Mouse (Mus musculus) liver, embryonic 18 days (tissue): ENCODE measurements around the gene Rnf212b. TPM values are rescaled to one million over a fixed set of nuclear protein-coding genes. Genes with fewer than 3 reads are reported as not detected.

Experiments
- polyA plus RNA-seq: library from polyadenylated mRNA; depleted of rRNA; stranded (reverse); fragments of >200 nt; gene quantifications from 2 replicates; pipeline ENCODE4 v1.2.3, GENCODE M21; 2012; rRNA removed

Rnf212b gene
- polyA plus RNA-seq, result not detected in 2 replicates

DNA sequence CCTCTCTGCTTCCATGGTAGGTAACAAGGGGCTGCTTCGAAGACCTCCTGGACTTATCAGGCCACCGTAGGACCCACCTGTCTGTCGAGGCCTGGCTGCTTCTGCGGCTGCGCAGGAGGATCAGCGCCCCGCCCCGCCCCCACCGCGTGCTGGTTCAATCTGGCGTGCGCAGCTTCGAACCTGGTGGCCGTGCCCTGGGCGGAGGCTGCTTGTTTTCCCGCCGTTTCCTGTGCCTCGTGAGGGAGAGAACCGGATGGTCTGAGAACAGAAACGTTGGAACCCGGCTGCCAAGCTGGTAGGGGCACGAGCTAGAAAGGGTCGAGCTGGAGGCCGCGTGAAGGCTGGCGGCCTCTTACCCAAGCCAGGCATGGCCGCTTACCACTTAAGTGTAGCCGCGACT lies at the start of gene Rnf212b:
Rnf212b (plus strand) TSS at position 151 of the 400 bp plus-strand sequence.

DNA sequence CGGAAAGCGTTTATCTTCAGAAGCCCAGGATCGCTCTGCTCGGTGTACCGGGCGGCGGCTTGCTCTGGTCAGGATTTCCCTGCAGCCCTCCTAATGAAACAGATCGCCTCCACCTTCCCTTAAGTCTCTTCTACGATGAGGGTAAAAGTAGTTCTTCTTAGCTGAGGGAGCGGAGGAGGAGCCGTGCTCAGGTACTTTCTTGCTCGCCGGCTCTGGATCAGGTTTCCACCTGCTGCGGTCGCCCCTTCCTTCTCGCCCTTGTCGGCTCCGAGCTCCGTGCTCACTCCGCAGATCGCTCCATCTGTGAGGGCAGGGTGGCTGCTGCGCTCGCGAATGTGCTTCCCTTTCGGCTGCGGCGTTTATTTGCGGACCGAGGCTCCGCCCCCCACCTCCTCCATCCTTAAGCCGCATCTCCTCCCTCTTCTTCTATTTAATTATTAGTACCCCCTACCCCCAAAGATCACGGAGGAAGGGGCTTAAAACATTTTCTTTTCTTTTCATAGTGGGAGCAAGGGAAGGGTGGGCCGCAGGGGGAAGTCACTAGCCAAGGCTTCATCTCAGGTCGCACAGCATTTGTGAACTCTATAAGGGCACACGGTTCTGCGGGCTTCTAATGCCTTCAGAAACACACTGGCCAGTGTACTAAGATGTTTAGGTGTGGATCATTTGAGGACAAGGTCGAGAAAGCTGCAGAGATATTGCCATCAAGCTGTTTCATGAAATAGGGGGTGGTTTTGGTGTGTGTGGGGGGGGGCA lies 32.2 kb upstream of the Rnf212b start, which contains the start of gene Slc7a8:
Slc7a8 (minus strand) TSS at position 337 of the 756 bp plus-strand sequence.

DNA sequence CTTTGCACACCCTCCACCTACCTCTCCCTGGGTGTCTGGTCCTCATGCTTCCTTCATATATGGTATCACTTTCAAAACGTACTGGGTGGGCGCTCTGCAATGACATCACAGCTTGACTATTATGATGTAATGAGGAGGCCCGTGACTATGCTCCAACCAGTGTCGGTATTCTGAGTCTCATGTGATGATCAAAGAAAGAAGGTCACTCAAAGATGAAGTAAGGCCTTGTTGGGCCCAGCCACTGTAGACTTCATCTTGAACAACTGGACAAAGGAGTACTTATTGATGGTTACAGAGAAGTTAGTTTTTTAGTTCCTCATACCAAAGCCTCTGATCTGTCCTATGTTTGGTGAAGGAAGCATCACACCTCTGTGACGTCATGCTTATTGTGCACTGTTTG lies 56.9 kb downstream of the Rnf212b start, which contains the start of gene Homez:
Homez (minus strand) TSS at position 101 of the 400 bp plus-strand sequence.

DNA sequence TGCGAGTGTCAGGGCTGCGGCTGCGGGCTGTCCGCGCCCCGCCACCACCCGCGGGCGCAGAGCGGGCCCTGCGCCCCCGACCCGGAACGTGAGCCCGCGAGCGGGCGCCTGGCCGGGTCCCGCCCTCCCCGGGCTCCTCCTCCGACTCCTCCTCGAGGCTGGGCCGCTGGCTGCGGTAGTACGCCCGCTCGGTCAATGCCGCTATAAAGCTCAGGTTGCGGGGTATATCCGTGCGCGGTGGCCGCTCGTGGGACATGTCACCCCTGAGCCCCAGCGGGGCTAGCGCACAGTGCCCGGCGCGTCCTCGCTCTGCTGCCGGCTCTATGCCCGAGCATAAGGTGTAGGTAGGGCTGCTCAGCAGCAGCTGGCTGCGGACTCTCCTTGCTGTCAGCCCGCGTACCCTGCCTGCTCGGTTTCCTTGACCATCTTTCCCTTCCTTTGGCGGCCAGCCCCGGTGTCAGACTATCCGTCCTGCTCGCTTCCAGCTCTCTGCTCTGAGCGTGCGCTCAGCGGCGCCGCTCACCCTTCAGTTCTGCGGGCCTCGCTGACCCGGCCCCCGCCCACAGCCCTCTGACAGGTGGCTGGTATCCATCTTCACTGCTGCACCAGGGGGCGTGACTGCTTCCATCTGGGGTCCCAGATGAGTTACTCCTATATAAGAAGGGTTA lies 63.2 kb downstream of the Rnf212b start, which contains the start of gene Ppp1r3e:
Ppp1r3e (minus strand) TSS at position 503 of the 668 bp plus-strand sequence.

DNA sequence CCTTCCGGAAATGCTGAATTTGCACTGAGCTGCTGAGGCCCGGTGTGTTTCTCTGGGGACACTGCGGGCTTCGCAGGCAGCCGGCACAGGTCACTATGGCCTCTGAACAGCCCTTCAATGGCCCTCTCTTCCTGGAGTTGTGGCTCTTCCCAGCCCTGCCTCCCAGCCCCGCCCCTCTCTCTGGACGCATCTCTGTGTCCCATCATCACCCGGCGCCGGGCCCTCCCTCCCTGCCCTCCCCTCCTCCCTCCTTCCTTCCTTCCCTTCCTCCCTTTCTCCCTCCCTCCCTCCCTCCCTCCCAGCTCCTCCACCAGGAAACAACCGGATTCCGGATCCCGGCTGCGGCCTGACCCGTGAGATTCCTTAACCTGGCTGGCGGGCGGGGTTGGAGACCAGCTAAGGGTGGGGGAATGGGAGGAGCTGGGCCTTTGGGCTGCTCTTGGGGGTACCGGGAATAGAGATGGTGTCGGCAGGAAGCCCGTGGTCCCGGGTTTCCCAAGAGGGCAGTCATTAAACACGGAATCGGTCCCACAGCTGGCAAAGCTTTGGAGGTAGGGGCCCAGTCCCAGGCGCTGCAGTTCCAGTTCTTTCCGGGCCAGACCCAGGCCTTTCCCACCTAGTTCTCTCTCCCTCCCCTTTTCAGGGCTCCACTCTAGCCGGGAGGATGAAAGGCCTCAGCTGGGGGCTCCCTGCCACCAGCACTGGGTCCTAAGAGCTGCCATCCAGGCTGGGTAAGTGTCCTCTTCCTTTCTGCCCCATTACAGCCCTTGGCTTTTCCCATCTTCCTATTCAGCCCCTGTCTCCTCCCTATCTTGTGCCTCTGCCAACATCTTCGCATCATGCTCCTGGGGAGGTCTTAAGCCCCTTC lies 69.4 kb downstream of the Rnf212b start, which contains the start of the genes Bcl2l2 and Gm20521:
Bcl2l2 (plus strand) TSS at position 224 of the 868 bp plus-strand sequence.
Gm20521 (plus strand) TSS at position 288 of the 868 bp plus-strand sequence.

DNA sequence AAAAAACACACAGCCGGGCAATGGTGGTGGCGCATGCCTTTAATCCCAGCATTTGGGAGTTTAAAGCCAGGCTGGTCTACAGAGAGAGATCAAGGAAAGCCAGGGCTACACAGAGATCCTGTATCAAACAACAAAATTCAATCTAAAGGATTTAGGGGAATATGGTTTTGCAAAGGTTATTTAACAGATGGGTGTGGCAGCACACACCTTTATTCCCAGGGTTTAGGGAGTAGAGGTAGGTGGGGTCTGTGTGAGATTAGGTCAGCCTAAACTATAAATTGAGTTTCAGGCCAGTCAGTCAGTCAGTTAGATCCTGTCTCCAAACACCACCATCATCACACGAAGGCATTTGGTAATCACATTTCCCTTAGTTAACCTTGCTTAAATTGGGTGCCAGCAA lies 78.3 kb downstream of the Rnf212b start, which contains the start of gene Pabpn1:
Pabpn1 (plus strand) TSS at position 301 of the 400 bp plus-strand sequence.

Other genes with a start within 250 kb of the Rnf212b start
- gene Ajuba, start 236.6 kb upstream of the Rnf212b start, polyA plus RNA-seq, result 6.1 and 6.2 TPM in 2 replicates
- gene 4931414P19Rik, start 208.1 kb upstream of the Rnf212b start, polyA plus RNA-seq, result 4.4 and 4.9 TPM in 2 replicates
- gene Psmb5, start 196.1 kb upstream of the Rnf212b start, polyA plus RNA-seq, result 93.3 and 100 TPM in 2 replicates
- not detected in 2 replicates for gene Psmb11, start 192.7 kb upstream of the Rnf212b start, polyA plus RNA-seq
- not detected in 2 replicates for gene Gm17606, start 173.2 kb upstream of the Rnf212b start, polyA plus RNA-seq
- 0.96 and 1.1 TPM in 2 replicates for gene Cdh24, start 172.8 kb upstream of the Rnf212b start, polyA plus RNA-seq
- gene 1700123O20Rik, start 127.9 kb upstream of the Rnf212b start, polyA plus RNA-seq, result 41.4 and 42.6 TPM in 2 replicates
- gene Acin1, start 127.2 kb upstream of the Rnf212b start, polyA plus RNA-seq, result 46.0 and 56.8 TPM in 2 replicates
- 0.05 and 0.06 TPM in 2 replicates for gene Gm29776, start 115.3 kb upstream of the Rnf212b start, polyA plus RNA-seq
- gene Cebpe, start 102.0 kb upstream of the Rnf212b start, polyA plus RNA-seq, result 25.7 and 34.3 TPM in 2 replicates
- gene Slc7a8, start 32.2 kb upstream of the Rnf212b start, polyA plus RNA-seq, result 4.7 and 5.1 TPM in 2 replicates
- 1.5 and 2.1 TPM in 2 replicates for gene Homez, start 56.8 kb downstream of the Rnf212b start, polyA plus RNA-seq
- gene Ppp1r3e, start 63.4 kb downstream of the Rnf212b start, polyA plus RNA-seq, result 1.9 and 2.0 TPM in 2 replicates
- gene Bcl2l2, start 69.2 kb downstream of the Rnf212b start, polyA plus RNA-seq, result 8.9 and 9.0 TPM in 2 replicates
- 0.07 and 0.12 TPM in 2 replicates for gene Gm20521, start 69.3 kb downstream of the Rnf212b start, polyA plus RNA-seq
- gene Pabpn1, start 78.4 kb downstream of the Rnf212b start, polyA plus RNA-seq, result 101 and 125 TPM in 2 replicates
- gene Slc22a17, start 99.0 kb downstream of the Rnf212b start, polyA plus RNA-seq, result 4.2 and 5.5 TPM in 2 replicates
- 0.38 and 0.47 TPM in 2 replicates for gene Efs, start 112.0 kb downstream of the Rnf212b start, polyA plus RNA-seq
- gene Il25, start 118.6 kb downstream of the Rnf212b start, polyA plus RNA-seq, result not detected in 2 replicates
- gene Cmtm5, start 122.1 kb downstream of the Rnf212b start, polyA plus RNA-seq, result 0.04 TPM in 1 of 2 replicates, not detected in the other
- 0.05 and 0.14 TPM in 2 replicates for gene Myh6, start 152.8 kb downstream of the Rnf212b start, polyA plus RNA-seq
- not detected in 2 replicates for gene Gm17428, start 162.8 kb downstream of the Rnf212b start, polyA plus RNA-seq
- gene Myh7, start 180.5 kb downstream of the Rnf212b start, polyA plus RNA-seq, result 0.06 and 0.11 TPM in 2 replicates
- 20.9 and 22.6 TPM in 2 replicates for gene Ngdn, start 201.3 kb downstream of the Rnf212b start, polyA plus RNA-seq